Mouse (Mus musculus): ENCODE measurements around the gene Gpx3.
"Not testable (repeated sequence)": the region's sequence is repeated elsewhere in the genome, so short reads cannot be mapped to it uniquely, and the experiment has no call there.

Gene Gpx3

DNA sequence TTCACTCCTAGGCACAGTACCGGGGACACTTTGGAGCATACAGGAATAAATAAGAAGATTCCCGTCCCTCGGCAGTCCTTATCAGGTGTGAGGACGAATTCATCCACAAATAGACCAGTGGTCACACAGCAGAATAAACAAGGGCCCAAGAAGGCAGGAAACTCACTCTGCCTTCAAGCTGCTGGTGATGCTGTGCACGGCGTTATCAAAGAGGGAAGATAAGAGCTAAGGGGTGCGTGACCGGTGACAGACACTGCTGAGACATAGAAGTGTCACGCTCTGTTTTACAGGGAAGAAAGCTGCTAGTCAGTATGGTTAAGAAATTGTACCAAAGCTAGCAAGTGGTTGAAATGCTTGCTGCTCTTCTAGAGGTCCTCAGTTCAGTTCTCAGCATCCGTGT is 22.3 kb upstream of the Gpx3 start:
- in situ Hi-C loops (cut with MboI, MseI): loop anchor here (10.0 kb wide), 2 partner anchors 55 to 105 kb away; no protein-coding TSS in a partner anchor

- in situ Hi-C loops (cut with MboI, MseI): loop anchor here (10.0 kb wide), 2 partner anchors 54 to 104 kb away; no protein-coding TSS in a partner anchor
Observed at GRCm38 (mm10) chr11:54881051-54881474, 21.2 kb upstream of the Gpx3 start.

DNA sequence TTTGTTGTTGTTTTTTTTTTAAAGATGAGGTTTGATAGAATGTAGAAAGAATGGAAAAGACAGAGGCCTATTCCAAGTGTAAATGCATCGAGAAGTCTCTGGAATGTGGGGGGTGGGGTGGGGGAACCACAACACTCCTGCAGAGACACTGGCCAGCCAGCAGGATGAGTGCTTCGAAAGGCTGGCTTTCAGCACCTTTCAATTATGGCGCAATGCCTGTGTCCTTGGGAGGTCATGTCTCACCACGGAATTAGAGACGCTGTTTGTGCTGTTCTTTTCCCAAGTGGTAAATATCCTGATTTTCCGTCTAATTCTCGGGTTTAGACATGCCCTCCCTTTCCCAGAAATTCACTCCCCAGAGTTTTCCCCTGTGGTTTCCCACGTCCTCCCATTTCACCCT is 19.6 kb upstream of the Gpx3 start:
- in situ Hi-C loops (cut with MboI, MseI): loop anchor here (10.0 kb wide), 2 partner anchors 52 to 102 kb away; no protein-coding TSS in a partner anchor

DNA sequence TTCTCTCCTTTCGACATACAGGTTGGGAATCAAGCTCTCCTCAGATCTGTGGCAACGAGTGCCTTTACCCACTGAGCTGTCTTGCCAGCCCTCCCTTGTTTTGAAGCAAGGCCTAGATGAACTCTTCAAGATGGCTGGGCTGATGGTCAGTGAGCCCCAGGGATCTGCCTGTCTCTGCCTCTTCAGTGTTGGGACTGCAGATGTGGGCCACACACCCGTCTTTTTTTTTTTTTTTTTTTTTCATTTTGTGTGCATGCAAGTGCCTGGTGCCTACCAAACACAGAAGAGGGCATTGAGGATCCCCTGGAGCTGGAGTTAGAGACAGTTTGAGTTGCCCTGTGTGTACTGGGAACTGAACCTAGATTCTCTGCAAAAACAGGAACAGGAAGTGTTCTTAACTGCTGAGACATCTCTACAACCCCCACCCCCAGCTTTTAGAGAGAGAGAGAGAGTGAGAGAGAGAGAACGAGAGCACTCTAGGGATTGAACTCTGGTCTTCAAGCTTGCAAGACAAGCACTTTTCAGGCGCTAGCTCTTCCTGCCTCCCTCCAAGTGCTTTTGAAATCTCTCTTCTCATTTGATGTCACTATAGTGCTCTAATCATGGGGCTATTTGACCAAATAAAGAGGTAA is 17.9 kb upstream of the Gpx3 start:
- in situ Hi-C loops (cut with MboI, MseI): loop anchor here (10.0 kb wide), 2 partner anchors 50 to 100 kb away; no protein-coding TSS in a partner anchor

DNA sequence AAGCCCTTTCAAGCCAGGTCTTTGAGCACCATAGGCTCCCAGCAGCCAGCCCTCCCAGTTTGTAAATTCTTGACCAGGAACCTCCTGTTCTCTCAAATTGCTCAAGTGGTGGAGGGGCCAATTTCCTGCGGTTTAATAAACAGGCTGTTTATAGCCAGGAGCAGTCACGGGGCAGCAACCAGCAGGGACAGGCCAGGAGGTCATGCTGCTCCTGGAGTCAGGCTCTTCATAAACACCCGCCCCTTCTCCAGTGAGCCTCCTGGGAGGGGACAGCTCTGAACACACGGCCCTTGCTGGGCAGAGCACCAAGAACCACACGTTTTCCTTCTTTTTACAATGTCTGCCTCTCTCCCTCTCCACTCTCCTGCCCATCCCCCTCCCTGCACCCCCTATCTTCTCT is 17.3 kb upstream of the Gpx3 start:
- in situ Hi-C loops (cut with MboI, MseI): loop anchor here (10.0 kb wide), 2 partner anchors 50 to 100 kb away; no protein-coding TSS in a partner anchor

DNA sequence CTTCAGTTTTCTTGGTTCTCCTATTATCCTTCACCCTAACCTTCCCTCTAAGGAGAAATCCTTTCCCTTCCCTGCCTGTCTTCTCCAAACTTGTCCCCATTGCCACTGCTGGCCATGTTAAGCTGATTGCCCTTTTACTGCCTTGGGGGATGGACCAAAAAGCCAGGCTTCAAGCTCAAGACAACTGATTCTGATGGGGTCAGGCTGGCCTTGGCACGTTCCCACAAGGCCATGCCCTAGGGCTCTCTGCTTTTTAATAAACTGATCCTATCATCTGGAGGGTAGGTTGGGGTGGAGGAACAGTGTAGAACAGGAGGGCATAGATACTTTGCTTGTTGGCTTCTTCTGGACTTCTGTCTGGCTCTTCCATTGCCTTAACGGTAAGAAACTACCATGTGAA is 16.8 kb upstream of the Gpx3 start:
- in situ Hi-C loops (cut with MboI, MseI): loop anchor here (10.0 kb wide), 2 partner anchors 49 to 99 kb away; no protein-coding TSS in a partner anchor

DNA sequence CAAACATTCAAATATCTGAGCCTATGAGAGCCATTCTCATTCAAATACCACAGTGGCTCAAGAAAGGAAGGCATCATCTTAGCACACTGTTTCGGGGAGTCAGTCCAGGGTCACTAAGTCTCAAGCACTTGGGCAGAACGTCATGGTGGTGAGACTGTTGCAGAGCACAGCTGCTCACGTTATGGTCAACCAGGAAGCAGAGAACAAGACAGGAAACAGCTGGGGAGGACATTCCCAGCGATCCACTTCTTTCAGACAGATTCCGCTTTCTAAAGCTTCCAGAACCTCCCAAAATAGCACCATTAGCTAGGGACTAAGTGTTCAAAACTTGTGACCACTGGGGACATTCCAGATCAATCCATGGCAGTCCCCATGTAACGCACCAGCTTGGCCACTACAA is 14.3 kb upstream of the Gpx3 start:
- in situ Hi-C loops (cut with MboI, MseI): loop anchor here (10.0 kb wide), 2 partner anchors 47 to 97 kb away; no protein-coding TSS in a partner anchor

- in situ Hi-C loops (cut with MboI, MseI): no loop called here
Observed at GRCm38 (mm10) chr11:54891341-54891740, 10.9 kb upstream of the Gpx3 start.

DNA sequence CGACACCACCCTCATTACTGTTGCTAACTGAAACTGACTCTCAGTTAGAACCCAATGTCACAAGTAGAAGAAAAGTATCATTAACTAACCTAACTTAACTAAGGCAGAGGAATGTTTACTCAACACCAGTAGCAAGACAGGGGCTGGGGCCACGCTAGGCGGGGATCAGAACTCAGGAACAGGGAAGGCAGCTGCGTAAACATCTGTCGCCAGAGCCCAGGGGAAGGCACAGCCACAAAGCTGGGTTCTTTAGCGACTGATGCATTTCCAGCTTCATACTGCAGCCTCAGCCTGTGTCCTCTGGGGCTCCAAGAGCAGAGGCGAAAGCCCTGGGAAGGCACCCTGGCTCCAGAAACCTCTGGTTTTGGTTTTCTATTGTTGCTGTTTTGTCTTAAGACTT is 10.2 kb upstream of the Gpx3 start:
- in situ Hi-C loops (cut with MboI, MseI): no loop called here

GRCm38 (mm10) chr11:54894589-54894988 is 7.7 kb upstream of the Gpx3 start:
- in situ Hi-C loops (cut with MboI, MseI): no loop called here

- in situ Hi-C loops (cut with MboI, MseI): not testable (repeated sequence)
Observed at GRCm38 (mm10) chr11:54896646-54897045, 5.6 kb upstream of the Gpx3 start.

DNA sequence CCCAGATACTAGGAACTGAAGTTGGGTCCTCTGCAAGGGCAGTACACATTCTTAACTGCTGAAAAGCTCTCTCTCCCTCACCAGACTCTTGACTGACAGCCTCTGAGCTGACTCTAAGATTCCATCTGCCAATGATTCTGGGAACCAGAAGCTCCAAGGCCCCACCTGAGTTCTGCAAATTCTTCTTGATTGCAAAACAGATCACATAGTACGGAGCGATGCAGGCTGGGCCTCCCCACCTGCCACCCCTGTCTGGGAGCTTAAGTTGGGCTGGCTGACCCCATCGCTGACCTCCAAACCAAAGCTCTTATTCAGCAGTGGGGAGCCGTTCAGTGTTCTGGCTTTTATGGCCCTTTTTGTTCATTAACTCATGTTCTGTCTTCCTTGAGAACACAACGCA is 4.8 kb upstream of the Gpx3 start:
- in situ Hi-C loops (cut with MboI, MseI): no loop called here

- in situ Hi-C loops (cut with MboI, MseI): no loop called here
Observed at GRCm38 (mm10) chr11:54899657-54900056, 2.6 kb upstream of the Gpx3 start.

GRCm38 (mm10) chr11:54903339-54903738 is 1.1 kb downstream of the Gpx3 start:
- in situ Hi-C loops (cut with MboI, MseI): no loop called here

DNA sequence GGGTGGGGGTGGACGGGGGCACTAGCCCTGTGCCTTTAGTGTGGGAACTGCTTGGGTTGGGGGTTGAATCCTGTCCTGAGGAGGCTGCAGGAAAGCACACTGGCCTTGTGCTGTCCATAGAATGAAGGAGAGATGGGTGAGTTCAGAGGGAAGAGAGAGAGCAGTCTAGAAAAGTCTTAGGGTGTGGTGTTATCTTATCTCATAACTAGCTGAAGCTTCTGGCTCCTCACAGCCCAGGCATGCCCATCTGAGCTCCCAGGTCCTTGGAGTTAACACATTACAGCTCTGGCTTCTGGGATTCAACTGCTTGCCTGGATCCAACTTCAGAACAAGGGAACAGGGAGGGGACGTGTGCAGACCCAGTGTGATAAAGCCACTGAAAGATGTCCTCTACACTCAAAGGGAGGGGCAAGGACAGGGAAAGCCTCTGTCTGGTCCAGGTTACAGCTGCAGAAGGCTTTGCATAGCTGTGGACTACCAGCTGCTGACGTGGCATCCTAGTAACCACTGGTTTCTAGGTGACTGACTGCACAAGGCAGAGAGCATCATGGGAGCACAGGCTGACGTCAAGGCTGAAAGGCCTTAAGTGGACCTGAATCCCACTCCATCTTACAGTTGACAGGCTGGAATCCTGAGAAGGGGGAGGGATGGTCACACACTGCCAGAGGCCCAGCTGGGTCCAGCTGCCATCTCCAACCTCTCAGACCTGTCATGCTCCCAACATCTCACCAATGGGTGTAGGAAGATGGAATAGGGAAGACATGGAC is 1.9 kb downstream of the Gpx3 start:
- in situ Hi-C loops (cut with MboI, MseI): no loop called here

DNA sequence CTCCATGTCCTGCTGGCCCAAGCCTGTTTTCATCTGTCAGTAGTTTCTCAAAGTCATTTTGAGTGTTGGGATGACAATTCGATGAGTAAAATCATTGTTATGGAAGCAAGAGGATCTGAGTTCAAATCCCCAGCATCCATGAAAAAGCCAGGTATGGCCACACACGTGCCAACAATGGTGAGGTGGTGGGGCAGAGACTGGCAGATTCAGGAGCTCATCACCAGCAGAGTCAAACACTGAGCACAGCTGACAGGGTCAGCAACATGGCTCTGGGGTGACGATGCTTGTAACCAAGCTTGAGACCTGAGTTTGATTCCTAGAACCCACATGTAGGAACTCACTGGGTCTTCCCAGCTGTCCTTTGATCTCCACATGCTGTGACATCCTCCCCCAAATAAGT is 2.8 kb downstream of the Gpx3 start:
- in situ Hi-C loops (cut with MboI, MseI): no loop called here

DNA sequence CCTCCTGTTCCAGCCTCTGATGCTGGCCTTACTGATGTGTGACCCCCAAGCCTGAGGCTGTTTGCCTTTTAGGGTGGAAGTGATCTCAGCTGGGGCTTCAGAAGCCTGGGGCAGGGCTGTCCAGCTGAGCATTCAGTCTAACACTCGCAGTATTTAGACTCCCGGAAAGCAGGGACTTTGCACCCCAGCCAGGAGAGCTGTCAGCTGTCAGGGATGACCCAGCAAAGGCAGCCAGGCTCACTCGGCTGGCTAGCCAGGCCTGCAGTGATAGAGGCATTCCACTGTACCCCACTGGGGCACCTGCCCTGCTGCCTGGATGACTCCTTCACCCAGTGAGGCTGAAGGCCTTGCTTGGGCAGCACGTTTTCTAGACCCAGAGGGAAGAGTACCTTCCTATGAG is 3.7 kb downstream of the Gpx3 start:
- in situ Hi-C loops (cut with MboI, MseI): no loop called here

DNA sequence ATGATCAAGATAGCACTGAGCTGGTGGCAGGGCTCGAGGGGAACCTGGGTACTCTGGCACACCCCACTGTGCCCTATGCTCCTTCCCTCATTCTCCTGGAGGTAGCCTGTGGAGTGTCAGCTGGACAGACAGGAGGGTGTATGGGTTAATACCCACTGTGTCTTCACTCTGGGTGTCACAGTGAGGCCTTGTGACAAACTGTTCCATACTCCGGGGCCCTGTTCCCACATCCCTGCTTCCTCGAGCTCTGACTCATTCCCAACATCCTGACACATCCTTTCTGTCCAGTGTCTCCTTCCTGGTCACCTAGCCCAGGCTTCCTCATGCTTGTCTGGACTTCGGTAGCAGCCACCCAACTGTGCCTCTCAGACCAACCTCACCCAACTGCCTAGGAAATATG is 4.2 kb downstream of the Gpx3 start:
- in situ Hi-C loops (cut with MboI, MseI): no loop called here

- in situ Hi-C loops (cut with MboI, MseI): no loop called here
Observed at GRCm38 (mm10) chr11:54907259-54907658, 5.0 kb downstream of the Gpx3 start.

GRCm38 (mm10) chr11:54909273-54909672 is 7.0 kb downstream of the Gpx3 start:
- in situ Hi-C loops (cut with MboI, MseI): no loop called here

DNA sequence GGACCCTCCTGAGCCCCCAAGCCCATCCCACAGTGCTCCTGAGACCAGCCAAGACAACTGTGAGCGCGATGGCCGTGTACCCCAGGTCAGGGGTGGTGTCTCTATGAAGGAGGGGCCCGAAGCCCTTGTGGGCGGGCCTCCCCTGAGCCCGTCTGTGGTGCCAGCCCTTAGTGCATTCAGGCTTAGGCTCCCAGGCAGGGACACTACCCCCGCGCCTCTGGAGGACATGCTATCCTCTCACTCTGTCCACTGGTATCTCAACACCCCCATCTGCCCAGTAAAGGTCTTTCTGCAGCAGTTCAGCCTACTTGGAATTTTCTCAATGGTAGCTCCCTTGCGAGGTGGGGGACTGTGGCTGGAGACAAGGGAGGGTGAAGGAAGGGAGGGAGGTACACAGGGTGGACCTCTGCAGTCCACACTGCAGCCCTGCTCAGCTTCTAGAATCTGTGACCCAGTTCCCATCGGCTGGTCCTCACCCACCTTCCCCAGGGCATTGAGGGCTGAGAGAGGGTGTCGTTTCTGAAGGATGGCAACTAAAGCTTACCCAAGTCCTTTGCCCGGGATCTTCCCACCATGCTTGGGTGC is 7.9 kb downstream of the Gpx3 start:
- in situ Hi-C loops (cut with MboI, MseI): no loop called here

DNA sequence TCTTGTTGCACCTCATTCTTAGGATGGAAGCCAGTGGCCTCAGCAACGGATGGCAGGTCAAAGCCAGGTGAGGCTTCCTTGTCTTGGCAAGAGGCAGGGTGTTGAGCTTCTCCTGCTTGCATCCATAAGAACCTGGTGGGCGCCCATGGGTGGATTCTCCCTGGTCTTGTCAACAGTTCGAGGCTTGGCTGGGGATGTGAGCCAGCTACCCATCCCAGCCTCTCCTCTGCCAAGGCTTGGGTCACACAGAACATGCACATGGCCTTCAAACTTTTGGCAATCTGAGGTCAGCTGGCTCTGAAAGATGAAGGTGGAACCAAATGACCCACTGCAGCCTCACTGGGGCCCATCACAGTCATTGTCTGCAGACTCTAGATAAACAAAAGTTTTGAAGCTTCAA is 8.9 kb downstream of the Gpx3 start:
- in situ Hi-C loops (cut with MboI, MseI): no loop called here

All from regulatory T cell (primary cell).